Mouse (Mus musculus) erythroblast, embryonic 14.5 days (primary cell): ENCODE results near the gene Ppm1h. TPM values are rescaled to one million over a fixed set of nuclear protein-coding genes. Genes with fewer than 3 reads are reported as not detected.
A peak's percentile ranks its signal among the peaks of the same experiment; 100 is the strongest.

Experiments
- H3K27me3 ChIP-seq: 2 replicates; pipeline ENCODE4 v1.6.1; 2012; ENCODE audit warnings: inconsistent platforms; ENCODE audit not compliant: control insufficient read depth
- H3K36me3 ChIP-seq: 2 replicates; pipeline ENCODE4 v1.6.1; 2012; ENCODE audit warnings: mild to moderate bottlenecking, inconsistent platforms; ENCODE audit not compliant: control insufficient read depth
- H3K4me1 ChIP-seq: 2 replicates; pipeline ENCODE4 v1.6.1; 2012; ENCODE audit warnings: inconsistent platforms; ENCODE audit not compliant: control insufficient read depth
- H3K4me3 ChIP-seq: replicated peaks from 2 replicates; pipeline ENCODE3; 2012; ENCODE audit warnings: moderate library complexity, mild to moderate bottlenecking, inconsistent platforms
- H3K9me3 ChIP-seq: 2 replicates; pipeline ENCODE4 v1.6.1; 2012; ENCODE audit warnings: low read length, inconsistent platforms, mixed read lengths; ENCODE audit not compliant: control insufficient read depth
- GATA1 ChIP-seq: IDR thresholded peaks from 2 replicates; pipeline ENCODE4 v1.6.1; 2012; ENCODE audit warnings: low read length, inconsistent platforms, mixed read lengths
- TAL1 ChIP-seq: IDR thresholded peaks from 3 replicates; pipeline ENCODE4 v1.6.1; 2012; ENCODE audit warnings: low read length, inconsistent platforms, mixed read lengths
- polyA plus RNA-seq: library from polyadenylated mRNA; stranded (reverse); fragments of >175 nt; gene quantifications from 2 replicates; pipeline ENCODE4 v1.2.3, GENCODE M21; 2012

Gene Ppm1h
- polyA plus RNA-seq, 1 experiment = not detected

DNA sequence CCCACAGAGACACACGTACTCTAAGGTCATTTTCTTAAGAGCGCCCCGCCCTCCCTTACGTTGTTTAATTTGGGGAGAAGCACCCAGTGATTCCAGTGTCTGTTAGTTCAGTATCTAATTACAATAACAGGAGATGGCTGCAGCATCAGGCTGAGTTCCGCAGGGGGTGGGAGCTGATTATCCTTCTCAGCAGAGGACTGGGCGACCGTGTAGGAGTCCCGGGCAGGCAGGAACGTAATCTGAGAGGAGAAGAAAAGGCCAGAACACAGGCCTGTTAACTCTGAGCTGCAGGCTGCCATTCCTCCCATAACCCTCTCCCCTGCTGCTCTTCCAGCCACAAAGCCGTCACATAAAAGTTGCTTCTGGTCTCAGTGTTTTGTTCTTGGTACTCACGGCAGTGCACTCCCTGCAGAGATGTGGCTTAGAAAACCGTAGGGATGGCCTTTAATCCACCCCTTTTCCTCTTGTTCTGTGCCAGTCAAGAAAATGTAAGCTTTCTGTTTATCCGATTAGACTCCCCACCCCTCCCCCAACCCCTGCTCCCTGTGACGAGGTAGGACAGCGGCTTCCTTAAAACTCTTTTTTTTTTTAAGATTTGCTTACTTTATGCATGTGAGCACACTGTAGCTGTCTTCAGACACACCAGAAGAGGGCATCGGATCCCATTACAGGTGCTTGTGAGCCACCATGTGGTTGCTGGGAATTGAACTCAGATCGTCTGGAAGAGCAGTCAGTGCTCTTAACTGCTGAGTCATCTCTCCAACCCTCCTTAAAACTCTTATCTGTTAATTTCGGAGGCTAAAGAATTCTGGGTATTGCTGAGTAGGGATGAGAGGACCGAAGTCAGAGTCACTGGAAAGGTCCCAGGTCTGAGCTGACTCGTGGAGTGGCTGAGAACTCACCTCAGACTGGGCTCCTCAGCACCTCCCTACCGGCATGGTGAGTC, 113.7 kb downstream of the Ppm1h start:
- H3K4me1 ChIP-seq = peaks cover 23% of the 10 kb centered on the region
- H3K36me3 ChIP-seq = no peaks in the 10 kb centered on the region
- TF ChIP-seq TAL1 (no peak), GATA1 (no peak)
- peak overlapping the region; percentile 53 for H3K4me3 ChIP-seq
- H3K27me3 ChIP-seq = no peaks in the 10 kb centered on the region
- H3K9me3 ChIP-seq = no peaks in the 10 kb centered on the region

DNA sequence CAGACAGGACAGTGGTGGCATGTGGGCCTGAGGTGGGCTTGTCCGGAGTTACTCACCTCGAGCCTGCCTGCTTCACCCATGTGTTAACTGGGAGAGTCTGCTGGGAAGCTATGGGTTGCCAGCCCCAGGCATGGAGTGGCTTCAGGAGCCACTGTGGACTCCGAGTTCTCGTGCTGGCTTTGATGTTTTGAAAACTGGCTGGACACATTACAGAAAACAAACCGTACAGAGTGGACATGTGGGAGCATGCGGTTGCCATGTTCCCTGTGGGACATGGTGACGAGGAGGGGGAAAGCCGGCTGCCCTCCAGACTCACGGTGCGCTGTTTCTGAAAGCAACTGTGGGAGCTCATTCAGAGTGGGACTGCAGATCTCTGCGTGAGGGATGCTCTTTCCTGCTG, 114.6 kb downstream of the Ppm1h start:
- H3K9me3 ChIP-seq = no peaks in the 10 kb centered on the region
- H3K36me3 ChIP-seq = no peaks in the 10 kb centered on the region
- TF ChIP-seq GATA1 (no peak), TAL1 (no peak)
- no peak overlapping the region for H3K4me3 ChIP-seq
- no peaks in the 10 kb centered on the region for H3K27me3 ChIP-seq
- peaks cover 23% of the 10 kb centered on the region for H3K4me1 ChIP-seq

DNA sequence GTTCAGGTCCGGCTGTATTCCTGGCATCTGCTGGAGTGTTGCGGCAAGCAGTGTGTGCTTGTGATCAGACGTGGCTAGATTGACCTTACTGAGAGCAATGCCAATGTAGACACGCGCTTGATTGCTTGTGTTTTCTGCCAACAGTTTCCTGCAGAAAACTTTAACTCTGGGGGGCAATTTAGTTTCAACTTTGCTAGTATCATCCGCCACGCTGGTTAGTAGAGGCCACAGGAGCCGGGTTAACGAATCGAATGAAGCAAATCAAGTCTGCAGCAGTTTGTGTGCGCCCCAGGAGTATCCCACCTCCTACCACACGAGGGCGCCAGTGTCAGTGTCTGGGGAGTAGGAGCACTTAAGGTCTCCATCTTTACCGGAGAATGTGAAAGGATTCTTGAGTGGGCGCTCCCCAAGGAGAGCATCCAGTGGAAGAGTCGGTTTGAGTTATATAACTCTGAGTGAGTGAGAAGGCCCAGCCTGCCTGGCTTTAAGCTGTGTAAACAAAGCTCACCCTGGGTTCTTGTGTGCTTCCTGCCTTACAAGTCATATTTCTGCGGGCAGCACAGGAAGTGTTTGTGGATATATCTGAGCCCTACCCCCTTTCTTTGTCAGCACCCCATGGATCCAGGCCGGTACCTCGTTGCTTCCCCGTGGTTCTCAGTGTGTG, 115.8 kb downstream of the Ppm1h start:
- H3K4me3 ChIP-seq = peak overlapping the region; percentile 56
- TF ChIP-seq TAL1 = no peak
- no peak for TF ChIP-seq GATA1

DNA sequence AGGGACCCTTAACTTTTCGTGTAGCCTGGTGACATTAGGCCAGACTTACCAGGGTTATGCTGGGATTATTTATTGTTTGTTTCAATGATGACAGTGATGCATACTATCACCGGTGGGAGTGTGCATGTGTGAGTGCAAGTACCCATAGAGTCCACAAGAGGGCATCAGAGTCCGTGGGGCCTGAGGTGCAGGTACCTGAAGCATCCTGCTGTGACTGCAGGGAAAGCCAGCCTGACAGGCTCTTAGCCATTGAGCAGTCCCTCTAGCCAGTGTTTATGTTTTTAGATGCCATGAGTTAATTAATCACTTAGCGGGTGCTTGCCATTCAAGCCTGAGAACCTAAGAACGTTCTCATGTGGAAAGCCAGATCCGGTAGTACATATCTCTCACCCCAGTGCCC, 119.4 kb downstream of the Ppm1h start:
- no peak for TF ChIP-seq TAL1
- no peak for TF ChIP-seq GATA1
- Histone ChIP-seq H3K27me3 (peaks cover 3% of the 10 kb centered on the region), H3K4me3 (no peak overlapping the region), H3K36me3 (no peaks in the 10 kb centered on the region), H3K9me3 (no peaks in the 10 kb centered on the region), H3K4me1 (peaks cover 17% of the 10 kb centered on the region)

More for the DNA sequence above, 115.8 kb downstream of the Ppm1h start:
- H3K36me3 ChIP-seq = no peaks in the 10 kb centered on the region
- H3K4me1 ChIP-seq = peaks cover 23% of the 10 kb centered on the region
- no peaks in the 10 kb centered on the region for H3K27me3 ChIP-seq
- H3K9me3 ChIP-seq = no peaks in the 10 kb centered on the region

DNA sequence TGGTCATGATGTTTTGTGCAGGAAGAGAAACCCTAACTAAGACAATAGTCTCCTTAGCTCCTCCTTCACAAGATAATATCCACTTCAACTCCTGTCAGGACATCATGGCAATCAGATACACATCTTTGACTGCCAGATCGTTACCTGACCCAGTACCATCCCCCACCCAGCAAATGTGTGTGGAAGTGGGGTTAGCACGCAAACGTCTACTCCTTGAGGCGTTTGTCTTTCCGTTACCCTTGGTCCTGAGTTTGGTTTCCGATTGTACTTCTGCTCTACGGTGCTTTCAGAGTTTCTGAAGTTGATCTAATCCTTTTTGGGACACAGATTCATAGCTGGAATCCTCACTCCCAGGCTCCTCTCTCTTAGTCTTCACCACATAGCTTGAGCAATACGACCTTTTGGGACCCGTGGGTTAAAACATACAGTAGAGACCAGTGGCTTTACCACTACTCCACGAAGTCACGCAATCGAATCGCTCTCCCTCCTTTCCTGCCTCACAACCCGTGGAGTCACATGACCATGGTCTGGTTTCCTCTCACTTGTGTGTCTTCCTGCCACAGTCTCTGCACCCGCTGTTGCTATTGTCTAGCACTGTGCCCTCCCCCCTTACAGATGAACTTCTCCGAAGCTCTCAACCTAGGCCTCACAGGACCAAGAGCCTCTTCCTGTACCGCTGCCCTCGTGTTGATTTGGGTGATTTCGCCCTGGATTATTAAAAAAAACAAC, 121.6 kb downstream of the Ppm1h start:
- peaks cover 3% of the 10 kb centered on the region for H3K27me3 ChIP-seq
- TF ChIP-seq TAL1 (no peak), GATA1 (no peak)
- peaks cover 5% of the 10 kb centered on the region for H3K4me1 ChIP-seq
- no peak overlapping the region for H3K4me3 ChIP-seq
- H3K36me3 ChIP-seq = no peaks in the 10 kb centered on the region
- H3K9me3 ChIP-seq = peaks cover 6% of the 10 kb centered on the region

DNA sequence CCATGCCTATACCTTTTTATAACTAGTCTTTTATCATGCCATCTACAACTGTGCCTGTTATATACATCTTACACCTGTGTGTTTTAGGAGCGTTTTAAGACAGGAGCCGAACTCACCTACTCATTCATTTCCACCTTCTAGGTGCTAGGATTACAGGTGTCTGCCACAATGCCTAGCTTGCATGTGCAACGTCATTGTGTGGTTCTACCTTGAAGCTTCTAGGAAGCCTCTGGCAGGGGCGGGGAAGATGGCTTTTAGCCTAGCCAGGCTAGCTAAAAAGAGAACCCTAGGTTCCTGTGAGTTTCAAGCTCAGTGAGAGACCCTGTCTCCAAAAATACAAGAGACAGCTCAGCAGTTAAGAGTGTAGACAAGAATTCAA, 122.2 kb downstream of the Ppm1h start:
- TF ChIP-seq GATA1 = no peak
- no peak for TF ChIP-seq TAL1
- H3K4me3 ChIP-seq = no peak overlapping the region

DNA sequence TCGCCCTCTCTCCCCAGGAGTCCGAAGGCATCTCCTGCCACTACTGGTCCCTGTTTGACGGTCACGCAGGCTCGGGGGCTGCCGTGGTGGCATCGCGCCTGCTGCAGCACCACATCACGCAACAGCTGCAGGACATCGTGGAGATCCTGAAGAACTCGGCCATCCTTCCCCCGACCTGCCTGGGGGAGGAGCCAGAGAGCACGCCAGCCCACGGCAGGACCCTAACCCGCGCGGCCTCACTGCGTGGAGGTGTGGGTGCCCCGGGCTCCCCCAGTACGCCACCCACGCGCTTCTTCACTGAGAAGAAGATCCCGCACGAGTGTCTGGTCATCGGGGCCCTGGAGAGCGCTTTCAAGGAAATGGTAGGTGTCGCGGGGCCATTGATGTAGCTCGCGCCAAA, 123.7 kb downstream of the Ppm1h start:
- Histone ChIP-seq H3K4me1 (peaks cover 5% of the 10 kb centered on the region), H3K9me3 (peaks cover 6% of the 10 kb centered on the region), H3K4me3 (peak overlapping the region; percentile 38), H3K27me3 (peaks cover 3% of the 10 kb centered on the region), H3K36me3 (no peaks in the 10 kb centered on the region)
- TF ChIP-seq TAL1 (no peak), GATA1 (no peak)

More for the DNA sequence above, 122.2 kb downstream of the Ppm1h start:
- Histone ChIP-seq H3K36me3 (no peaks in the 10 kb centered on the region), H3K9me3 (peaks cover 6% of the 10 kb centered on the region), H3K4me1 (peaks cover 5% of the 10 kb centered on the region), H3K27me3 (peaks cover 3% of the 10 kb centered on the region)

DNA sequence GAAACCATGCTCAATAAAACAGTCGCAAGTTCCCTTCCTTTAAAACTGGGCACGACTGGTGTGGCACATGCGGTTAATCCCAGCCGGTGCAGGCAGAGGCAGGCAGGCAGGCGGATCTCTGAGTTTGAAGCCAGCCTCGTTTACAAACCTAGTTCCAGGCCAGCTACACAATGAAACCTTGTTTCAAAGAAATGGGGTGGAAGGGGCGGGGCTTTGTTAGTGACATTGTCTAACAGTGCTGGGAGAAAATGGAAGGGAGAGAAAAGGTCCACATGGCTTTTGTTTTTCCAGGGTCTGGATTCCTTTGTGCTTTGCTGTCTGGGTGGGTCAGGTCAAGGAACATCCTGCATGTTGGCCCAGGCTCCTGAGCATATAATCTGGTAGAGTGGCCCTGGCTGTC, 124.3 kb downstream of the Ppm1h start:
- Histone ChIP-seq H3K36me3 (no peaks in the 10 kb centered on the region), H3K27me3 (peaks cover 3% of the 10 kb centered on the region), H3K9me3 (peaks cover 6% of the 10 kb centered on the region), H3K4me3 (no peak overlapping the region), H3K4me1 (peaks cover 5% of the 10 kb centered on the region)
- no peak for TF ChIP-seq GATA1
- no peak for TF ChIP-seq TAL1

DNA sequence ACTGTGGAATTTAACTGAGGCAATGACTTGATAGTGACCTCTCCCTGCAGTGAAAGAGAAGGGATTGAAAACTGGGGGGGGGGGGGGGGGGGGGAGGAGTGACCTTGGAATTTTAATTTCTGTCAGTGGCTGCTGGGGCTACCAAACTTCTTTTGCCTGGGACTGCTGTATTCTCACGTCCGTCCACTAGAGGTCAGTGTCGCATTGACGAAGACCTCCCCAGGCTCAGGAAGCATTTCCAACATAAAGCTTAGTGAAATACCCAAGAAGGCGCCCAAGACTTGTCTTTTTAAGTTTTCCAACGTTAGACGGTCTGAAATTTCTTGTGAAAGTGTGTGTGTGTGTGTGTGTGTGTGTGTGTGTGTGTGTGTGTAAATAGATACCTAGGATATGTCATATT, 125.3 kb downstream of the Ppm1h start:
- no peaks in the 10 kb centered on the region for H3K36me3 ChIP-seq
- peaks cover 3% of the 10 kb centered on the region for H3K27me3 ChIP-seq
- H3K9me3 ChIP-seq = peaks cover 6% of the 10 kb centered on the region
- no peak overlapping the region for H3K4me3 ChIP-seq
- peaks cover 5% of the 10 kb centered on the region for H3K4me1 ChIP-seq
- TF ChIP-seq TAL1 = no peak
